ENCODE assay signal across 25 mouse cellular contexts in the genomic region with DNA sequence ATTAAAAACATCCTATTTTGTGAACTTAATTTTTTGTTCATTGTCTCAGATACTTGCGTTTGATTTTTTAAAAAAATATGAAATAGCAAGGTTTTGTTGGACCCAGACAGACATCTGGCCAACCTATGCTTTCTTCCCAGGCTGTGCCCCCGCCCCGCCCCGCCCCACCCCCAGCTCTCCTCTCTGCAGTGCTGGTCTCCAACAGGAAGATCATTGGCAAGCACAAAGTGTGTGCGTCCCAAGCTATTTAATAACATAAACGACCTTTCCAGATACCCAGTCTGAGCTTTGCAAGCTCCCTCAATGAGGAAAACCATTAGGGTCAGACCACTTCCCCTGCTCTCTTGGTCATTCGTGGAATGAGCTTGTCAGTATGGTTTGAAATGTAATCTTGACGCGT.
DNase-seq lines count a peak whose midpoint lies in the region; ATAC-seq and TF ChIP-seq lines count a peak whose summit lies in the region.
"Had no signal": no experiment of that assay in that cellular context is flagged by ENCODE, and none has a peak within 500 bp of the region (broad histone marks: within the 10 kb centered on the region; RNA-seq: fewer than 3 reads in every experiment).

No protein-coding gene starts in this region.

- no peaks in the 10 kb centered on the region for H3K27me3 ChIP-seq in liver, adult 2 months (ENCODE audit: control insufficient read depth, insufficient read depth, low read length)
- no peaks in the 10 kb centered on the region for H3K27me3 ChIP-seq in lung, embryonic 16.5 days (ENCODE audit: control insufficient read depth, insufficient read depth, low read depth, low read length)
- H3K27me3 ChIP-seq: CH12.LX; embryonic facial prominence, embryonic 12.5 days; forebrain, embryonic 13.5 days; Patski had no signal

- TF ChIP-seq CTCF in gastrocnemius, adult 2 months (IDR thresholded peaks at IDR 0.05): no peak
- TF ChIP-seq CTCF in liver, adult 2 months (IDR thresholded peaks at IDR 0.05; ENCODE audit: low read depth, low read length): no peak

- H3K27ac ChIP-seq in gastrocnemius, adult 2 months: peak overlapping the region; percentile 24; the same call in 1 of the 2 replicates
- no peak overlapping the region for H3K27ac ChIP-seq in liver, adult 2 months (replicated peaks; ENCODE audit: insufficient read depth, low read depth, low read length)
- H3K27ac ChIP-seq in lung, embryonic 16.5 days (ENCODE audit: low read length): no peak overlapping the region
- H3K27ac ChIP-seq: embryonic facial prominence, embryonic 10.5 days; embryonic facial prominence, embryonic 12.5 days; forebrain, embryonic 13.5 days had no signal

- H3K4me2 ChIP-seq in lung, embryonic 16.5 days (ENCODE audit: low read depth, low read length): no peak overlapping the region
- H3K4me2 ChIP-seq: embryonic facial prominence, embryonic 12.5 days; forebrain, embryonic 13.5 days had no signal

- no peaks in the 10 kb centered on the region for H3K36me3 ChIP-seq in liver, adult 2 months (ENCODE audit: control insufficient read depth, insufficient read depth, low read length)
- H3K36me3 ChIP-seq in lung, embryonic 16.5 days (ENCODE audit: control insufficient read depth, insufficient read depth, low read length): peaks cover 2% of the 10 kb centered on the region; the same call in 1 of the 2 replicates
- H3K36me3 ChIP-seq: embryonic facial prominence, embryonic 10.5 days; embryonic facial prominence, embryonic 12.5 days; G1E had no signal

- intact Hi-C loops in gastrocnemius, adult 2 months (cut with DNase I): no loop called here

- ATAC-seq in lung, embryonic 16.5 days (ENCODE audit: low read depth): peak; percentile 51; the same call in 1 of the 2 replicates
- ATAC-seq: activated CD4-positive, CD25-positive, alpha-beta regulatory T cell, adult 4 months; CD4-positive, CD25-positive, alpha-beta regulatory T cell, adult 4 months; forebrain, embryonic 13.5 days; Patski had no signal

- no peak overlapping the region for H3K9ac ChIP-seq in liver, adult 2 months (ENCODE audit: low read depth, low read length)
- no peak overlapping the region for H3K9ac ChIP-seq in lung, embryonic 16.5 days (ENCODE audit: low read length)
- H3K9ac ChIP-seq: embryonic facial prominence, embryonic 12.5 days; forebrain, embryonic 13.5 days had no signal

- H3K9me3 ChIP-seq in lung, embryonic 16.5 days (ENCODE audit: control insufficient read depth, low read length): no peaks in the 10 kb centered on the region
- H3K9me3 ChIP-seq: embryonic facial prominence, embryonic 10.5 days; embryonic facial prominence, embryonic 12.5 days; forebrain, embryonic 13.5 days had no signal

- no peak for DNase-seq in gastrocnemius, adult 2 months
- no peak for DNase-seq in gastrocnemius, adult 18-20 months (ENCODE audit: low spot score)
- peak; percentile 18 for DNase-seq in liver, adult 2 months (ENCODE audit: extremely low read depth, low read depth, low spot score)
- no peak for DNase-seq in liver
- no peak for DNase-seq in lung, adult 18-20 months
- peak; percentile 5 for DNase-seq in retina, embryonic 14.5 days (ENCODE audit: low spot score)
- no peak for DNase-seq in retina, postnatal 1 day
- DNase-seq: adrenal gland, adult 8-10 months; adrenal gland, postnatal 14 days; adrenal gland, postnatal 36 days; B cell, adult 2 months; cerebellum, adult 11-12 months; cerebellum, adult 2 months; cerebellum, adult 9-10 months; cerebellum, postnatal 10 days; cerebellum, postnatal 25 days had no signal

- H3K4me1 ChIP-seq in liver, adult 2 months (ENCODE audit: control insufficient read depth, insufficient read depth, low read length): peaks cover 4% of the 10 kb centered on the region
- H3K4me1 ChIP-seq in lung, embryonic 16.5 days (replicated peaks; ENCODE audit: control insufficient read depth, insufficient read depth, low read length): peaks cover 3% of the 10 kb centered on the region; the same call in 1 of the 2 replicates
- H3K4me1 ChIP-seq: embryonic facial prominence, embryonic 10.5 days; embryonic facial prominence, embryonic 12.5 days; forebrain, embryonic 13.5 days had no signal

- H3K79me2 ChIP-seq in liver, adult 2 months (ENCODE audit: control insufficient read depth, insufficient read depth, low read length): no peaks in the 10 kb centered on the region

- no peak overlapping the region for H3K4me3 ChIP-seq in gastrocnemius, adult 2 months
- H3K4me3 ChIP-seq in liver, adult 2 months (ENCODE audit: insufficient read depth, low read depth, low read length): no peak overlapping the region
- no peak overlapping the region for H3K4me3 ChIP-seq in lung, embryonic 16.5 days (ENCODE audit: low read length)
- H3K4me3 ChIP-seq: embryonic facial prominence, embryonic 10.5 days; embryonic facial prominence, embryonic 12.5 days; forebrain, embryonic 13.5 days had no signal

- no peak for TF ChIP-seq POLR2A in liver, adult 2 months (IDR thresholded peaks at IDR 0.05; ENCODE audit: extremely low read depth, insufficient read depth, low read length)

- 80% methylated on average over 9 of the region's 9 CpGs for WGBS in liver, adult 2 months
- 62% methylated on average over 9 of the region's 9 CpGs for WGBS in lung, embryonic 16.5 days

Comparison
In these comparisons a context has a peak if more than half of its experiments do, and no peak if none do; other contexts are left out.
1. DNase-seq: peak in liver, adult 2 months (single experiment) and retina, embryonic 14.5 days (single experiment); none in gastrocnemius, adult 2 months (single experiment), gastrocnemius, adult 18-20 months (single experiment), liver (single experiment), lung, adult 18-20 months (0 of 2) and retina, postnatal 1 day (single experiment).